Mouse (Mus musculus): ENCODE measurements around the gene Ggn.

- TF ChIP-seq MAFK (IDR thresholded peaks at IDR 0.05; ENCODE audit: insufficient read depth, low read depth, low read length) (peak; percentile 93), HCFC1 (IDR thresholded peaks at IDR 0.05; ENCODE audit: borderline replicate concordance, insufficient read depth, low read length) (no peak), ZNF384 (IDR thresholded peaks at IDR 0.05; ENCODE audit: low read depth, low read length) (no peak), CHD2 (IDR thresholded peaks at IDR 0.05; ENCODE audit: low read depth, low read length) (no peak)
These were observed 46.3 kb upstream of the Ggn start for GRCm38 (mm10) chr7:29123531-29124358.

Measured in ES-E14 (cell line).